Mouse (Mus musculus): ENCODE results near the gene Itch. TPM values are rescaled to one million over a fixed set of nuclear protein-coding genes. Genes with fewer than 3 reads are reported as not detected.

Gene Itch
- polyA plus RNA-seq, 1 experiment, result 12.5 TPM

Other genes with a start within 250 kb of the Itch start
- gene Eif2s2, start 240.6 kb upstream of the Itch start, polyA plus RNA-seq (2012; rRNA removed), result 15.8 and 17.9 TPM in 2 replicates
- 0.28 and 0.61 TPM in 2 replicates for gene Gm14226, start 115.2 kb upstream of the Itch start, polyA plus RNA-seq (2012; rRNA removed)
- gene Ahcy, start 59.0 kb upstream of the Itch start, polyA plus RNA-seq (2012; rRNA removed), result 57.2 and 66.0 TPM in 2 replicates
- 337 and 426 TPM in 2 replicates for gene Dynlrb1, start 103.0 kb downstream of the Itch start, polyA plus RNA-seq (2012; rRNA removed)
- 393 and 400 TPM in 2 replicates for gene Map1lc3a, start 142.8 kb downstream of the Itch start, polyA plus RNA-seq (2012; rRNA removed)
- gene Pigu, start 223.9 kb downstream of the Itch start, polyA plus RNA-seq (2012; rRNA removed), result 34.3 and 43.4 TPM in 2 replicates
- 159 and 199 TPM in 2 replicates for gene Trp53inp2, start 247.6 kb downstream of the Itch start, polyA plus RNA-seq (2012; rRNA removed)